Mouse (Mus musculus): Measurements from ENCODE around the gene Pfn3. TPM values are rescaled to one million over a fixed set of nuclear protein-coding genes. Genes with fewer than 3 reads are reported as not detected.

Pfn3 gene
- polyA plus RNA-seq (2021; fragmentation: Nextera tagmentation) = 0.63 TPM in 1 of 2 replicates, not detected in the other
- long read RNA-seq, experiment 1 = 0 reads
- long read RNA-seq, experiment 2 = 0 reads

DNA sequence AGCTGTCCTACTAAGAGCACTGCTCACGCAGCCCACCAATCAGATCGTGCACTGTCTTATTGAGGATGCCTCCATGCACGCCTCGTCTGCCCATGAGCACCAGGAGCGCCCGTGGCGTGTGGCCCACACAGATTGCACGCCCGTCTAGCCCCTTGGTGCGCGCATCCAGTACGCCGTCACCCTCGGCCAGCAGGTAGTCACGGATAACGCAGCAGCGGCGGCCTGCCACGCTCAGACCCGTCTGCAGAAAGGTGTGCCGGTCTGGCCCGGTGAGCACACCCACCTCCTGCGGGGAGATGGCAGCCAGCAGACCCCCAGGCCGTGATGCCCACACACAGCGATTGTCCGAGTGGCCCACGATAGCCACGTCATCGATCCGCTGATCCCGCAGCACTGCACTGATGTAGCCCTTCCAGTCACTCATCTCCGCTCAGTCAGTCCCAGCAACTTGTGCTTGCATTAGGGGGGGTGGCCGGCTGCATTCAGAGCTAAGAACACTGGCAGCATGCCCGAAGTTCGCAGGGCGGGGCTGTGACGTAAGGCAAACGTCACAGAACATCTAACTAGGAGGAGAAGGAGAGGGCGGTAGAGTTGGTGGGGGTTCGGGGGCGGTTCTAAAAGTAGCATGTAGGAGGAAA lies at the start of gene Pfn3:
Gene Pfn3 (minus strand): TSS at position 490 of the 638 bp plus-strand sequence.

DNA sequence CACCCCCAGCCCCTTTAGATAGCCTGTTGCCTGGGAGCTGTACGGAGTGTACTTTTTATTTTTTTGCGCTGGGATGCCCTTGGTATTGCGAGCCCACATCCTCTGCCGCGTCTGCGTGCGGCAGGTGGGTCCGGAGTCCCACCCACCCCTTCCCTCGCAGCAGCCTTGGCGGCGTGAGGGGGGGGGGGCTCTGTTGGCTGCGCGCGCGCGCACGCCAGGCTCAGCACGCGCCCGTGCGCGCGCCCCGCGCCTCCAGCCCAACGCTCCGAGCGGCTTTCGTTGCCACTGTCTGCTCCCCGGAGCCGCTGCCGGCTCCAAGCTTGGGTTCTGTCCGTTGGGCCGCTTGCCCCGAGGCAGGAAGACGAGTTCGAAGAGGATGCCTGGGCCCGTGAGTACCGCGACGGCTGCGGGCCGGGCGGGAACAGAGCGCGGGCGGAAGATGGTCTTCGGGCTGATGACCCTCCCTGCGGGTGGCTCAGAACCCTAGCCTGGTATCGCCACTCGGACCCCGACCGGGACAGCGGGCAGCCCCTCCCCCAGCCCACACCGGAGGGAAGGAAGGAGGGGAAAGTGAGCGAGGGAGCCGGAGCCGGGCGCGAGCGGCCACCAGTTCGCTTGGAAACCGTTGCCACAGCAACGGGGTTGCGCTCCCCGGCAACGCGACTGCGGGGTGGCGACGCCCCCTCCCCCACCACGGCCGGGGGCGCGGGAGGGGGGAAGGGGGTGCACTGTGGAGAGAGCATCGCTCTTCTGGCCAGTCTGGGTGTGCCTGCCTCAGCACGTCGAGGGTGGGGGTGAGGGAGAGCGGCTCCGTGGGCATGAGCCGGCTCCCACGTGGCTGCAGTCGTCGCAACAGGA lies 49.2 kb upstream of the Pfn3 start, which contains the start of gene Prr7:
Gene Prr7 (plus strand): TSS at position 241 of the 858 bp plus-strand sequence.

DNA sequence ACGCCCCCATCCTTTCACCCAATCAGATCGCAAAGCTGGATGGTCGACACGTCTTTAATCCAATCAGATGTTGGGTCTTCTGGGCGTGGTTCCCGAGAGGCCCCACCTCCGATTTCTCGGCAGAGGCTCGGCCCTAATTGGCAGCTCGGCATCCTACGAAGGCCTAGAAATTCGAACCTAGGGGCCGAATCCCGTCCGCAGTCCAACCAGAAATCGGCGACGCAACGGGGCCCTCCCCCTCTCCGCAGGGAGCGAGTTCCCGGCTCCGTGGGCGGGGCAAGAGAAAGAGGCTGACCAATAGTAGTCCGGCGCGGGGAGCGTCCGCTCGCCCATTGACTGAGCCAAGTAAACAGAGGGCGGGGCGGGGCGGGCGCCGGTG lies 29.9 kb upstream of the Pfn3 start, which contains the start of gene Grk6:
Gene Grk6 (plus strand): TSS at position 136 of the 379 bp plus-strand sequence.

DNA sequence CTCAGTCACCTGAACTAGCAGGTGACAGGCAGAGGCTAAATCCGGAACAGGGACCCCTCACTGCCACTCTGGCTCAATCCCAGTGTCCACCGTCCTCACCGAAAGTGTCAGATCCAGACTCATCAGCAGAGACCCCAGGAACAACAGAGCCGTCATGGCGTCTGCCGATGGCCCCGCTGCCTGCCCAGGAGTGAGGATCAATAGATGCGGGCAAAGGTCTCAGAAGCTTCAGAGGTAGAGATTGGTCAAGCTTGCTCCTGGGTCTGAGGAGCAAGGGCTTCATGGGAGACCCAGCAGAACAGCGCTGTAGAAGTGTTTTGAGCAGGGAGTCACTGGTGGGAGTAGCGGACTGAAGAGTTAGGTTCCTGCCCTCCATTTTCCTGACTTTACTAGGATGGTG lies 11.6 kb upstream of the Pfn3 start, which contains the start of gene F12:
Gene F12 (minus strand): TSS at position 181 of the 400 bp plus-strand sequence.

GRCm38 (mm10) chr13:55398088-55398487 lies 16.9 kb downstream of the Pfn3 start, which contains the start of gene Slc34a1:
Gene Slc34a1 (plus strand): TSS chr13:55398187.

GRCm38 (mm10) chr13:55369531-55370114 lies 45.4 kb downstream of the Pfn3 start, which contains the start of gene Rgs14:
Gene Rgs14 (plus strand): TSS chr13:55369732.

Other genes with a start within 250 kb of the Pfn3 start
- 18.4 and 28.5 TPM in 2 replicates for gene Nsd1, start 205.4 kb downstream of the Pfn3 start, polyA plus RNA-seq (2021; fragmentation: Nextera tagmentation)
- 214 and 221 TPM in 2 replicates for gene Prelid1, start 94.7 kb downstream of the Pfn3 start, polyA plus RNA-seq (2021; fragmentation: Nextera tagmentation)
- gene Rab24, start 93.3 kb downstream of the Pfn3 start, polyA plus RNA-seq (2021; fragmentation: Nextera tagmentation) = 60.3 and 118 TPM in 2 replicates
- 0.46 and 1.2 TPM in 2 replicates for gene Mxd3, start 85.4 kb downstream of the Pfn3 start, polyA plus RNA-seq (2021; fragmentation: Nextera tagmentation)
- gene Lman2, start 52.4 kb downstream of the Pfn3 start, polyA plus RNA-seq (2021; fragmentation: Nextera tagmentation) = 26.7 and 30.5 TPM in 2 replicates
- 36.2 and 49.3 TPM in 2 replicates for gene Rgs14, start 45.5 kb downstream of the Pfn3 start, polyA plus RNA-seq (2021; fragmentation: Nextera tagmentation)
- gene Slc34a1, start 17.0 kb downstream of the Pfn3 start, polyA plus RNA-seq (2021; fragmentation: Nextera tagmentation) = 0.03 TPM in 1 of 2 replicates, not detected in the other
- gene F12, start 11.6 kb upstream of the Pfn3 start, polyA plus RNA-seq (2021; fragmentation: Nextera tagmentation) = 1.1 and 1.4 TPM in 2 replicates
- 4.7 and 16.8 TPM in 2 replicates for gene Grk6, start 29.8 kb upstream of the Pfn3 start, polyA plus RNA-seq (2021; fragmentation: Nextera tagmentation)
- gene Prr7, start 49.0 kb upstream of the Pfn3 start, polyA plus RNA-seq (2021; fragmentation: Nextera tagmentation) = 6.5 and 13.0 TPM in 2 replicates
- 57.2 and 97.1 TPM in 2 replicates for gene Dbn1, start 72.9 kb upstream of the Pfn3 start, polyA plus RNA-seq (2021; fragmentation: Nextera tagmentation)
- gene Pdlim7, start 98.4 kb upstream of the Pfn3 start, polyA plus RNA-seq (2021; fragmentation: Nextera tagmentation) = 84.5 and 89.4 TPM in 2 replicates
- 0.47 and 0.59 TPM in 2 replicates for gene Dok3, start 114.1 kb upstream of the Pfn3 start, polyA plus RNA-seq (2021; fragmentation: Nextera tagmentation)
- 33.6 and 41.6 TPM in 2 replicates for gene Ddx41, start 121.4 kb upstream of the Pfn3 start, polyA plus RNA-seq (2021; fragmentation: Nextera tagmentation)
- gene Fam193b, start 155.9 kb upstream of the Pfn3 start, polyA plus RNA-seq (2021; fragmentation: Nextera tagmentation) = 3.7 and 5.0 TPM in 2 replicates
- gene Tmed9, start 158.5 kb upstream of the Pfn3 start, polyA plus RNA-seq (2021; fragmentation: Nextera tagmentation) = 32.4 and 100.0 TPM in 2 replicates
- gene B4galt7, start 184.7 kb upstream of the Pfn3 start, polyA plus RNA-seq (2021; fragmentation: Nextera tagmentation) = 19.0 and 21.5 TPM in 2 replicates
- gene Caml, start 207.8 kb upstream of the Pfn3 start, polyA plus RNA-seq (2021; fragmentation: Nextera tagmentation) = 45.3 and 52.5 TPM in 2 replicates
- gene Ddx46, start 219.8 kb upstream of the Pfn3 start, polyA plus RNA-seq (2021; fragmentation: Nextera tagmentation) = 10.5 and 14.8 TPM in 2 replicates

Measured in left cerebral cortex, adult 6 months (tissue).